Mouse (Mus musculus): ENCODE measurements around the gene Atp2a2. TPM values are rescaled to one million over a fixed set of nuclear protein-coding genes. Genes with fewer than 3 reads are reported as not detected.

Atp2a2 gene
- polyA plus RNA-seq, 1 experiment from 2014 or later = 37.4 TPM

- Histone ChIP-seq H3K27ac (replicated peaks; ENCODE audit: low read depth, low read length) (no peak overlapping the region), H3K4me2 (ENCODE audit: low read depth, low read length) (no peak overlapping the region), H3K36me3 (replicated peaks; ENCODE audit: control insufficient read depth, insufficient read depth, low read depth, low read length) (peaks cover 10% of the 10 kb centered on the region), H3K9me3 (replicated peaks; ENCODE audit: control insufficient read depth, low read length) (no peaks in the 10 kb centered on the region), H3K4me1 (ENCODE audit: control insufficient read depth, insufficient read depth, low read length) (no peaks in the 10 kb centered on the region), H3K27me3 (ENCODE audit: control insufficient read depth, insufficient read depth, low read length) (no peaks in the 10 kb centered on the region), H3K4me3 (ENCODE audit: low read depth, low read length) (no peak overlapping the region), H3K9ac (replicated peaks; ENCODE audit: low read length) (no peak overlapping the region)
- DNase-seq (ENCODE audit: low spot score) = no peak
- 0 out of 2 replicates have a peak, but pooled peaks have one; percentile 39 for ATAC-seq (replicated peaks; ENCODE audit: insufficient number of reproducible peaks, low FRiP score, low TSS enrichment, low read depth)
- 85% methylated on average over 19 of the region's 19 CpGs for WGBS
These were observed 92.1 kb downstream of the Atp2a2 start for GRCm38 (mm10) chr5:122409692-122410645.

- DNase-seq (ENCODE audit: low spot score) (no peak), ATAC-seq (replicated peaks; ENCODE audit: insufficient number of reproducible peaks, low FRiP score, low TSS enrichment, low read depth) (no peak)
- Histone ChIP-seq H3K27ac (replicated peaks; ENCODE audit: low read depth, low read length) (no peak overlapping the region), H3K9ac (replicated peaks; ENCODE audit: low read length) (no peak overlapping the region), H3K4me3 (ENCODE audit: low read depth, low read length) (no peak overlapping the region), H3K4me1 (ENCODE audit: control insufficient read depth, insufficient read depth, low read length) (no peaks in the 10 kb centered on the region), H3K9me3 (replicated peaks; ENCODE audit: control insufficient read depth, low read length) (no peaks in the 10 kb centered on the region), H3K27me3 (ENCODE audit: control insufficient read depth, insufficient read depth, low read length) (no peaks in the 10 kb centered on the region), H3K4me2 (ENCODE audit: low read depth, low read length) (no peak overlapping the region), H3K36me3 (replicated peaks; ENCODE audit: control insufficient read depth, insufficient read depth, low read depth, low read length) (peaks cover 14% of the 10 kb centered on the region)
- WGBS = 92% methylated on average over 10 of the region's 10 CpGs
These were observed 96.5 kb downstream of the Atp2a2 start for GRCm38 (mm10) chr5:122405537-122405936.

Other genes starting within 250 kb of the Atp2a2 start
- 3.3 and 3.5 TPM in 2 replicates for gene Tctn1, start 237.8 kb downstream of the Atp2a2 start, polyA plus RNA-seq (2014; fragmentation: Nextera tagmentation; extraction: Ambion mirVana)
- 8.3 and 9.0 TPM in 2 replicates for gene Pptc7, start 217.9 kb downstream of the Atp2a2 start, polyA plus RNA-seq (2014; fragmentation: Nextera tagmentation; extraction: Ambion mirVana)
- gene Rad9b, start 148.0 kb downstream of the Atp2a2 start, polyA plus RNA-seq (2014; fragmentation: Nextera tagmentation; extraction: Ambion mirVana) = 9.1 and 10.7 TPM in 2 replicates
- gene Vps29, start 147.9 kb downstream of the Atp2a2 start, polyA plus RNA-seq (2014; fragmentation: Nextera tagmentation; extraction: Ambion mirVana) = 194 and 196 TPM in 2 replicates
- gene Gpn3, start 130.3 kb downstream of the Atp2a2 start, polyA plus RNA-seq (2014; fragmentation: Nextera tagmentation; extraction: Ambion mirVana) = 78.0 and 81.9 TPM in 2 replicates
- 107 TPM in 2 replicates for gene Fam216a, start 129.9 kb downstream of the Atp2a2 start, polyA plus RNA-seq (2014; fragmentation: Nextera tagmentation; extraction: Ambion mirVana)
- gene Arpc3, start 110.3 kb downstream of the Atp2a2 start, polyA plus RNA-seq (2014; fragmentation: Nextera tagmentation; extraction: Ambion mirVana) = 54.1 and 62.3 TPM in 2 replicates
- gene Anapc7, start 80.5 kb downstream of the Atp2a2 start, polyA plus RNA-seq (2014; fragmentation: Nextera tagmentation; extraction: Ambion mirVana) = 30.3 and 34.1 TPM in 2 replicates
- gene Ift81, start 112.3 kb upstream of the Atp2a2 start, polyA plus RNA-seq (2014; fragmentation: Nextera tagmentation; extraction: Ambion mirVana) = 39.6 and 40.3 TPM in 2 replicates
- gene P2rx7, start 141.7 kb upstream of the Atp2a2 start, polyA plus RNA-seq (2014; fragmentation: Nextera tagmentation; extraction: Ambion mirVana) = 0.58 and 1.4 TPM in 2 replicates
- 4.9 and 6.9 TPM in 2 replicates for gene P2rx4, start 205.3 kb upstream of the Atp2a2 start, polyA plus RNA-seq (2014; fragmentation: Nextera tagmentation; extraction: Ambion mirVana)